Mouse (Mus musculus) adipocyte (in vitro differentiated cells): ENCODE data around the gene Hmg20b.

Source experiments
- DNase-seq: peaks from one replicate; pipeline ENCODE4 v3.0.0-alpha.2; 2016; ENCODE audit warnings: low spot score

Hmg20b gene

DNA sequence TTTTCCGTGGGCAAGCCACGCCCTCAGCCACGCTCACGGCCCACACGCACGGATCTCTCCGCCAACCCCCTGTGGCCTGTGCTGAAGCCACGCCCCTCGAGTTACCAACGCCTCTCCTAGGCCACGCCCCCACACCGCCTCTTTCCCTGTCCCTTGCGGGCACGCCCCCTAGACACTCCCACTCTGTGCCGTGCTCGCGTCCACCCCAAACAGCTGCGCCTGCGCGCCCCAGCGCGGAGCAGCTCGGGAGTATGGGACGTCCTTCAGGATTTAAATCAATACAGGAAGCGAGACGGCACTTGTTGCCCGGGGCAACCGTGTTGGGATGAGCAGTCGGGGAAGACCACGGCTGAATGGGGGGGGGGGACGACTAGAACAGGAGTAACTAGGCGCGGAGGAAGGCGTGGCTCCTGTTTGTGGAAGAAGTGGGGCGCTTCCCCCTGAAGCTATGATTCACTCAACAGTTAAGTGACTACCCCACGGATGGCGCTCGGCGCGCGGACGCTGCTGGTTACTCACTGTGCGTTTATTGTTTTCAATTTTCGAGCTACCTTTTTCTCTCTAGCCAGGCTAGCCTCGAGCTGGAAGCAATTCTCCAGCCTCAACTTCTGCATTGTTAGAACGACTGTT is 28.4 kb upstream of the Hmg20b start:
- DNase-seq, result peak; percentile 100

DNA sequence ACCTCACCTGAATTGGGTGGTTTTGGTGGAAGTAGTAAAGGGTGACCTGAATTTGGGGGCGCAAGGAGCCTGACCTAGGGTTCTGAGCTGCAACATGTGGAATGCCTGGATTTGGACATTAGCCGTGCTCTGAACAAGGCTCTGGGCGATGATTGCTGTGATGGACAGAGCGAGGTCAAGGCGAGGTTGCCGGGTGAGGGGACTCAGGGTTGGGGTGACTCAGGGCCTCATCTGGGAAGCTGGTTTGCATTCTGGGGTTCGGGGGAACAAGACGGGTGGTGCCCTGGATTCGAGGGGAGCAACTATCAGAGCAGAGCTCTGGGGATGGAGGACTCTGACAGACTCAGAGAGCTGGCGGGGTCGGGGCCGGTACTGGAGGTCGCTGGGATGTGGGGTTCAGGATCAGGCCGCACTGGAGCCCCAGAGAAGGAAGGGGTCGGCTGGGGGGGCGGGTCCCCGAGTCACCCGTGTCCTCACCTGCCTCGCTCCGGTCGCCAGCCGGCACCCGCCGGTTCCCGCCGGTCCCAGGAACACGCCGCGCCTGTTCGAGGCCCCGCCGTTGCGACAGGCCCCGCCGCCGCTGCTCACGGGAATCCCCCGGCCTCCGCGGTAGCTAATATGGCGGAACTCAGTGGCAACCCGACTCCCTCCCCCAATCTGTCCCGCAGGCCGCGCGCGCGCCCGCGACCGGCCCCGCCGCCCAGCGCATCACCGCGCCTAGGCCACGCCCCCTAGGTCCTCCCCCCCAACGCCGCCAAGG is 27.7 kb upstream of the Hmg20b start, which contains the start of gene Fzr1:
Gene Fzr1 (minus strand): TSS at position 724 of the 760 bp plus-strand sequence.
- peak; percentile 48 for DNase-seq

DNA sequence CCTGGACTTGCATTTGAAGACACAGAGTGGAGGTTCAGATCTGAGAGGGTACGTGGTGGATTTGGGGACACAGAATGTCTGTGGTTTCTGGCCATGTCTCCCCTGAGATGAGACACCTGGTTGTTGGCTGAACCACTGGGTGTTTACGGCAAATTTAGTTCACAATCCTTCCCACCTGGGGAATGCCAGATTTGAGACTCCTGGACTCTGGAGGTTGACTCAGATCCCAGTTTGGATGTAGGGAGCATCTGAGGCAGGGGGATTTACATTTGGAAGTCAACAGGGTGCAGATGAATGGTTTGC is 27.0 kb upstream of the Hmg20b start:
- DNase-seq, result peak; percentile 30

DNA sequence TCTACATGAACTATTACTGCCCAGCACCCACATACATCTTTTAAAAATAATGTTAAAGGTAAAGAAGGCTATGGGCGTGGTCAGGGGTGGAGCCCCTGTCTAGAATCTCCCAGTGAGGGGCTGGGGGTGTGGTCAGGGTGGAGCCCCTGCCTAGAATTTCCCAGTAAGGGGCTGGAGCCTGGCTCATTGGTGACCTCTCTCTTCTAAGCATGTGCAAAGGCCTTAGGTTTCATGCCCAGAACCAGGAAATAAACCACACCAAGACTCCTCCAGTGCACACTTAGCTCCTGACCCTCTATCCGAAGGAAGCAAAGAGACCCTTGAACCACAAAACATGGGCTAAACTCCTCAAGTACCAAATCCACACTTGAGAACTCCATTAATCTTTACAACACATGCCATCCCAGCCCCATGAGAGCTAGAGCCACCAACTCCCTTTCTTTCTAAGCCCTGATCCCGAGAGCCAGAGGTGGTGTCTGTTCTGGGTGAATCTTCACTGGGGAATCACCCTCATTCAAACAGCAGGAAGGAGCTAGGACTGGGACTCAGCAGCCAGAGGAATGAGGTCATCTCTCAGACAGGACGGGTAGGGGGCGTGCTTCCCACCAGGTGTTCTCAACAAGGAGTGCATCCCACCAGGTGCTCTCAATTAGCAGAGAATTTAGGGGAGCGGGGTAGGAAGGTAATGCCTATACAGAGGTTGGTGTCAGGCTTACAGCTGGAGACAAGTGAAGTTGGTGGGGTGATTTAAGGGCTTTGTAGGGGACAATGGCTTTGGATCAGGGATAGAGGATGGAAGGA is 26.5 kb upstream of the Hmg20b start:
- peak; percentile 71 for DNase-seq

DNA sequence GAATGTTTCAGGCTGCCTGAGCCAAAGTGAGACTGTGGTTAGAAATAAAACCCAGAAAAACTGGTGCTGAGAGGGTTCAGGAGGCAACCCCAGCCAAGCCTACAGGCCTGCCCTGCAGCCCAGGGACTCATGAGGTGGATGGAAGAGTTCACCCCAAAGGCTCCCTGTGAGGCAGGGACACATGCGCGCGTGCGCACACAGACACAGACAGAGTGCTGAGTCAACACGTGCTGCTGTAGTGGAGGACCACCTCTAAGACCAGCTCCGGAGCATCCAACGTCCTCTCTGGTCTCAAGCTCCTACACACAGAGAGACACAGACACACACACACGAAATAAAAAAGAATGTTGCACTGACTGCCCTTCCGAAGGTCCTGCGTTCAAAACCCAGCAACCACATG is 25.0 kb upstream of the Hmg20b start:
- DNase-seq, result no peak

DNA sequence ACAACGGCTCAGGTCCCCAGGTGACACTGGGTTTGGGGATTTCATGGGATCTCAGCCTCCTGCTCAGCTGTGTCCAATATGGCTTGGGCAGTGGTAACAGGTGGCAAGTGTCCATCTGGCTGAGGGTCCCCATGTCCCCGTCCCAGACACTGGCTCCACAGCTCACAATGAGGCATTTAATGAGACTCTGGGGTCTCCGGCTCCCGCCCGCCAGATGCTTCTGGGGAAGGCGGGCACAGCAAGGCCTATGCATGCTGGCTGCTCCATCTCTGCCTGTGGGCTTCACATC is 16.9 kb upstream of the Hmg20b start:
- no peak for DNase-seq

DNA sequence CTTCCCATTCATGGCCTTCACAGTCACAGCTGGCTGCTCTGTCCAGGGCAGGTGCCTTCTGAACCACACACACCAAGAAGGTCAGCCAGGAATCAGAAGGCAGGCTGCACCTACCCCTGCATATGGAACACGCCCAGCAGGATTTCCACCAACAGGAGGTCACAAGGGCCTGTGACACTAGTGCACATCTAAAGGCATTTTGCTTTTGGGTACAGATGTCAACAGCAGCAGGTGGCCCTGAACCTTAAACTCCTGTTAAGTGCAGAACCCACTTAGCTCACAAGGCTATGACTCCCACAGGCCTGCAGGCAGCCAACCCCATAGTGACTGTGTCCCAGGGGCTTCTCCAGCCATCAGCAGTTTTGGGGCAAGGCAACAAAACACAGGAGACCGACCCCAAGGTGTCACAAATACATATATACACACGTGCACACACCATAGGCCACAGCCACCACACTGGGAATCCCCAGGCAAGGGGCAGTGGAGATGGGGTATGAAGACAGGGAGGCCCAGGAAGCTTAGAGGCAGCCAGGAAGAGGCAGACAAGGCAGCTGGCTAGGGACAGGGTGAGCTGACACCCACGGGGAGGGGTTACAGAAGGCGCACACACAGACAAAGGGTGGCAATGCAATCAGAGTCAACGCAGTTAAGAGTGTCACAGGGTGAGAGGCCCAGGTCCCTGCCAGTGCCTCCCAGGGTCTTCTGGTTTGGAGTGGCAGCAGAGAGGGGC is 16.4 kb upstream of the Hmg20b start:
- peak; percentile 50 for DNase-seq

DNA sequence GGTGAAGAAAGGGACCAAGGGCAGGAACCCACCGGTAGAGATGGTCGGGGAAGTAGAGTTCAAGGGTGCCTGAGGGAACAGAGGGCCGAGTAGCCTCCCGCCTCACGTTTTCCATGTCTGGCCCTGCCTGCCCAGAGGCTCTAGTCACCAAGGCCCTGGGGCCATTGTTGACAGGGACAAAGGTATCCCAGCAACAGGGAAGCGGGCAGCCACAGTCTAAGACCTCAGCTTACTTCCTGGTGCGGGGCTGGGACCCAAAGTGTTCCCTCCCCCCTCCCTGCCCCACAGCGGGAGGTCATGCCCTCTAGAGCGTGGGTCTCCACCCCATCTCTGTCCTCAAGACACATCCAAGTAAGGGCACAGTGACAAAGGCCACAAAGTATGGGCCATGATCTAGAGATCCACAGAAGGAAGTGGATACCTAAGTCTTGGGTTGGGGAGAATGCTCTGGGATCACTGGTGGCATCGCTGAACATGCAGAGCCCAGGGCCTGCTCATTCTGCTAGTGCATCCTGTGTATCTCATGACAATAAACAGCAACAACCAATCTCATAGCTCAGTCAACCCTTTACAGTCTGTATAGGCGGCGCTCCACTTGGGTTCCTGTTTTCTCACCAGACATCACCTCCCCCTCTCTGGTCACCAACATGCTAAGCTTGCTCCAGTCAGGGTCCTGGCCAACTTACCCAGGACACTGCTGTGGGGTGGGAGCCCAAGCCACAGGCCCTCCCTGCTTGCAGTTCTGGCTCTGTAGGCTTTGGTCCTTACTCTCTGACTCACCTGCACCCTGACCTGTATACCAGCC is 15.6 kb upstream of the Hmg20b start, which contains the start of gene 4930404N11Rik:
Gene 4930404N11Rik (minus strand): TSS at position 145 of the 805 bp plus-strand sequence.
- peak; percentile 52 for DNase-seq

DNA sequence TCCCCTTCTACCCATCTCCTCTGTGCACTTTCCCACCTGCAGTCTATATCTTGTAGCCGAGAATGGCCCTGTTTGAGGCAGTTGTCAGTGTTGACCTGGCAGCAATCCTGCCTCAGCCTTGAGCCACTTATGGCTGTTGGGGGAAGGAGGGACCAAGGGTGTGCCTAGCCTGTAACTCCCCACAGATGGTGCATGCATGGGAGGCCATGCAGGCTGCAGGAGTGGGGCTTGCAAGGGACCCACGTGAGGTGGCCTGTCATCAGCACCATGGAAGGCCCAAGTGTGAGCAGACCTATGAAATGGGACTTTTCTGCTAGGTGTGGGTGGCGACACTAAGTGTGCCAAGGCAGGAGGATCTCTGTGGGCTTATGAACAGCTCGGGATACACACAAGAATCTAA is 14.8 kb upstream of the Hmg20b start:
- no peak for DNase-seq

DNA sequence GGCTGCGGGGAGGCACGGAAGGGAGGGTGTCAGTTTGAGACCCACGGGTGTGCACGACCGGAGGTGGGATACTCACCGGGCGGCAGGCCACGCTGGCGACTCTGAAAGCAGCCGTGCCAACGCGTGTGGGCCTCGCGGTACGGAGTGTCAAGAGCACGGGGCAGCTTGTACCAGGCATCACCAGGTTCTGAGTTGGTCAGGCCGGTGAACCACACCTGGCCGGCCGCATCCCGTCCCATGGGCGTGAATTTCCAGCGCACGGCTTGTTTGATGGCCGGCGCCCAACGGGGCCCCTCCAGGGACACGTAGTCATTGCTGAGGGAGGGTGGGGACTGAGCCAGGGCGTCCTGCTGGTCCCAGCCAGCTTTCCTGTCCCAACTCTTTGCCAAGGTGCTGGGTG is 14.4 kb upstream of the Hmg20b start:
- no peak for DNase-seq

DNA sequence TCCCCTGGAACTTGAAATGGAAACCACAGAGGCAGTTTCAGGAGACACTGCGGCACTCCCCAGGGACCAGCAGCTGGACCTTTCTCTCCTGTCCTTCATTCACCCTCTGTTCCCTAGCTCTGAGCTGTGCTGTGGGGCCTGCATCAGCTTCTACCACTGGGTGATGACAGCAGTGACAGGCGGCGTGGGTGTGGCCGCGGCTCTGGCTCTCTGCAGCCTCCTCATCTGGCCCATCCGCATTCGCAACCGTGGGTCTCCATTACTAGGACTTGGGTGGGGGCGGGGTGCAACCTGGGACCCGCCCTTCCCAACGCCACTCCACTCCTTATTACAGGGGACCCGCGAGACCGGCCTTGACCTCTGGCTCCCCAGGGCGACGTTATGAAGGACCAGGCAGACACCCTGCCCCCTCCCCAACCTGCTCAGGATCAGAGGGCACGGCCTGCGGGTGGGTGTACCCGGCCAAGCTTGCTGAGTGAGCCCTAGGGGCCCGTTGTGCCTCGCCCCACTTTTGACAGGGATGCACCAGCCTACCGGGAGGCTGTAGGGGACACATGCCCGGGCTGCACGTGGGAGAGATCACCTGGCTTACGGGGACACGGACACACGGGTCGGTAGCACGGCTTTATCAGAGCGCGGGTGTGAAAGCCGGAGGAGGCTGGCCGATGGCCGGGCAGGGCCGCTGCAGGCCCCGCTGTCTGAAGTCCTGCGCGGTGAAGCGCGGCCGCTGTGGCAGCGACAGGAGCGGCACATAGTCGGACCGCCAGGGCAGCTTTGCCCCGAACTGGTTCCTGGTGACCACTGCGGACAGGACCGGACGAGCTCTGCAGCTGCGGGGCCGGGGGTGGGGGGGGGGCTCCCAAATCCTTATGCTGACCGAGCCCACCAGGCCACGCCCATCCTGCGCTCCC is 13.4 kb upstream of the Hmg20b start:
- no peak for DNase-seq

DNA sequence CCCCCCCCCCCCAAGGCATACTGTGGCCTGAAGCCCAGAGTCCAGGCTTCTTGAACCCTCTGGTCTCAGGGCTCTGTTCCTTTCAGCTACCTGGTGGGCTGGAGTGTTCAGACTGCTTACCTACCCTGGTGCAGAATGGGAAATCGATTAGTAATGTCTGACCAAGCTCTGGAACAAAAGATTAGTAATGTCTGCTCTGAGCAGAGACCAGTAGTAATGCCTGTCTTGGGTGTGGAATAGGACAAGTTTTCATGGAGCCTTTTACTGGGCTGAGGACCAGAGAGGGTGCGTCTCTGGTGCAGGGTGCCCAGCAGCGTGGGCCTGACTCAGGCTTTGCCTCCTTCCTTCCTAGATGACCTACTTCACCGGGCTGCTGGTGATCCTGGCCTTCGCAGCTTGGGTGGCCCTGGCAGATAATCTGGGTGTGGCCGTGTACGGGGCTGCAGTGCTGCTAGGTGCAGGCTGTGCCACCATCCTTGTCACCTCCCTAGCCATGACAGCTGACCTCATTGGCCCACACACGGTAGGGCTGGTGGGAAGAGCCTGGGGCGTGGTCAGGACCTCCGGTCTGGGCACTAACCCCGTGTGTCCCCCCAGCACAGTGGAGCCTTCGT is 12.2 kb upstream of the Hmg20b start:
- no peak for DNase-seq

DNA sequence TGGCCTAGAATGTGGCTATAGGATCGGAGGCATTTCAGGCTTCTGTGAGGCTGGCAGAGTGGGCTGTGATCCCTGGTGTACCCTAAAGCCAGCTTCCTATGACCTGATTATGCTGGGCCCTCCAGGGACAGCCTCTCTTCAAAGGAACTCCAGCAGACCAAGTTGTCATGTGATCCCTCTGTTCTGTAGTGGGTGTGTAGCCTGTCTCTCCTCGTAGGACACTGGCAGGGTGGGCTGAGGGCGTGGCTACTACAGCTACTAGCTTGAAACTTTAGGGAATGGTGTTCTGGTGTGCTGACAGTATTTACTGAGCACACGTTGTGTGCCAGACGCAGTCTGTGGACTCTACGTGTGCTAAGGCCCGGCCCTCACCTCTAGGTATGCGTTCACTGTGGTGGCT is 10.4 kb upstream of the Hmg20b start:
- DNase-seq, result no peak

DNA sequence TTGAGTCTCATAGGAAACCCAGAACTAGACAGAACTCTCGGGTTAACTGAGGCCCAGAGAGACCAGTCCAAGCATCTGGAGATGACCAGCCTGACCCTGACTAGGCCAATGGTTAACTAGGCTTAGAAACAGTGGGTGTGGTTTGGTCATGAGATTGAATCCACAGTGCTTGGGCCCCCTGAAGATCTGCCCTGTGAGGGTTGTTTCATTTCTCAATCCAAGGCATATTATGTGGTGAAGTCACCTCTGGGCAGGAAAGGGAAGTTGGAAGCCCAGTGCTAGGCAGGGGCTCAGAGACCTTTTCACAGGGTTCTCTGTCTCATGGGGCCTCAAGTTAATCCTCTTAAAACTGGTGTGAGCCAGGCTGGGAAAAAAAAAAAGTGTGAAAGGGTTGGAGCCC is 8.6 kb upstream of the Hmg20b start:
- peak; percentile 87 for DNase-seq

DNA sequence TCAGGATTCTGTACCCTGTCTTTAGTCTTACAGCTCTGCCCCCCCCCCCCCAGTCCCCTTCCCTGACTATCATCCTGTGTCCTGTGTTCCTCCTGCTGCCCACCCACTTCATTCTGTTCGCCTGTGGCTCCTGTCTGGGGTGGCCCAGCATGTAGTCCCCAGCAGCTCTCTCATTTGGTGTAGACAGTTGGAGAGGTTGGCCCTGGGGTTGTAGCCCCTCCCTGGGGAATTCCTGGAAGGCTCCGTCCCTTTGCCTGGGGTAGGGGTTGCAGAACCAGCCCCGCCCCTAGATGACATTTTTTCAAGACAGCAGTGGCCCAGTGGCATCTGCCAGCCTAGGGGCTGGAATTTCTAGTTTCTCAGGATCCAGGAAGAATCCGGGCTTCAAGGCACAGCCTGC is 7.9 kb upstream of the Hmg20b start:
- peak; percentile 76 for DNase-seq

DNA sequence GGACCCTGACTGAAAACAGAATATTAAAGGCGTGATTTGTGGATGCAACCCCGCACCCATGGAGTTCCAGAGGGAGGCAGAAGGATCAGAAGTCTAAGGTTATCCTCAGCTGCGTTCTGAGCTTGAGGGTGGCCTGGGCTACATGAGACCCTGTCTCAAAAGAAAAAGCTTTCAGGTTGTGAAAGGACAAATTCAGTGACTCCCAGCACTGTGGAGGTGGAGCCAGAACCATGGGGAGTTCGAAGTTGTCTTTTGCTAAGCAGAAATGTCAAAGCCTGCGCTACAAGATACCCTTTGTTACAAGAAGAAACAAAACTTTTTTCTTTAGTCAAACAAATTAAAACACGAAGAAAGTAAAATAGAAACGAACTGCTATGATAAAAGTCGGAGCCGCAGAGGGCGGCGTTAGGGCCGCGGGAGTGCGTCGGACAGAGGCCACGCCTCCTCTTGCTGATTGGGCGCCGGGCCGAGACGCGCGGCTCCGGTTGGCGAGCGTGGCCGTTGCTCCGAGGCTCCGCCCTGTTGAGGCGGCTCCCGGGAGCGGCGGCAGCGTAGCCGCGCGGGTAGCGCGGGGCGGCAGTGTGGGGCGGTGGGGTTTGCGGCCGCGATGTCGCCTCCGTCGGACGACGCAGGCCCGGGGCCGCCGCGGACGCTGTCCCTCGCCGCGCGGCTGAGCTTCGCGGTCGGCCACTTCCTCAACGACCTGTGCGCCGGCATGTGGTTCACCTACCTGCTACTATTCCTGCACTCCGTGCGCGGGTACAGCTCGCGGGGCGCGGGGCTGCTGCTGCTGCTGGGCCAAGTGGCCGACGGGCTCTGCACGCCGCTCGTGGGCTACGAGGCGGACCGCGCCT is 6.9 kb upstream of the Hmg20b start, which contains the start of gene Mfsd12:
Gene Mfsd12 (plus strand): TSS at position 501 of the 854 bp plus-strand sequence.
- DNase-seq, result peak; percentile 86

DNA sequence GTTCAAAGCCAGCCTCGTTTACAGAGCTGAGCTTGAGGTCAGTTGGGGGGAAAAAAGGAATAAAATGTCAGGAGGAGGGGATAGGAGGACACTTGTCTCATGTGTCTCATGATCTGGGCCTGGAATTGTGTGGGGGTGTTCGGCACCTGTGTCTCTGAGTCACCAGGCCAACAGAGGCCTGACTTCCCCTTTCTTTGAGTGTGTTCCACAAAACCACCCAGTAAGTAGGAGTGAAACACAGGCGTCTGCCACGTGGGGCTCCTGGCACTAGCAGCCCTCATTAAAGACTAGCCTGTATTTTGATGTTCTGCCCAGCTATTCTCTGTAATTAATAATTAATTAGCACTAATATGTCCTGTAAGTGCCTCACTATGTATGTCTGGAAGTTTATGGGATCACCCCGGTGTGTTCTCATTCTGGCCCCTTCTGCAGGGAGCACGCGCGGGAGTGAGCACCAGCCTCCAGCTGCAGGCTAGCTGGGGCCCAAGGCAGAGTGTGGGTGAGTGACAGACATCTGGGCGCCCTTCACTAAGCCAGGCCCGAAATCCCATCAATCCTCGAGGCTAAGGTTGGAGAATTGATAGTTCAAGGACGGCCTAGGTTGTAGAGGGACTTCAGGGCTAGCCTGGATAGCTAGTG is 6.2 kb upstream of the Hmg20b start:
- DNase-seq, result no peak

DNA sequence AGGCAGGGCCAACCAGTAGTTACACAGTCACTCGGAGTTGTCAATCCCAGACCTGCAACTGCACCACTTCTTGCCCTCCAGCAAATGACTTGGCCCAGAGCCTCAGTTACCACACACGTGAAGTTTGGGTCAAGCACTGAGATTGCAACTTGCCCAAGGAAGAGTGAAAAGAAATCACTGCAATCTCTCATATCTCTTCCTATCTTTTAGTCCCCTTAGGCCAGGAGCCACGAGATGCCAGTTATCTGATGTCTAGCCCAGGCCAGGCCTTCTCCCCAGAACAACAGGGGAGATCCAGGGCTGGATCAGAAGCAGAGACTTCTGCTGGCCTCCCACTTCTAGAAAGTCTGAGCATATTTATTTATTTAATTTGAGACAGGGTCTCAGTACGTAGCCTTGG is 5.3 kb upstream of the Hmg20b start:
- peak; percentile 35 for DNase-seq
